Mouse (Mus musculus) splenic B cell, adult 2 months (primary cell): ENCODE measurements around the gene Gm3238.
"Not testable (repeated sequence)": the region's sequence is repeated elsewhere in the genome, so short reads cannot be mapped to it uniquely, and the experiment has no call there.

Experiments
- DNase-seq: peaks from one replicate; pipeline ENCODE4 v3.0.0-alpha.2; 2011; ENCODE audit warnings: low read depth, low spot score
- H3K27me3 ChIP-seq: 2 replicates; pipeline ENCODE4 v1.6.1; 2012; ENCODE audit warnings: mild to moderate bottlenecking, low read length, moderate library complexity, mixed read lengths; ENCODE audit not compliant: control insufficient read depth, poor library complexity, insufficient read depth, severe bottlenecking
- H3K36me3 ChIP-seq: 2 replicates; pipeline ENCODE4 v1.6.1; 2012; ENCODE audit warnings: mild to moderate bottlenecking, low read length, moderate library complexity, mixed read lengths; ENCODE audit not compliant: control insufficient read depth, poor library complexity, insufficient read depth, severe bottlenecking

Gene Gm3238

DNA sequence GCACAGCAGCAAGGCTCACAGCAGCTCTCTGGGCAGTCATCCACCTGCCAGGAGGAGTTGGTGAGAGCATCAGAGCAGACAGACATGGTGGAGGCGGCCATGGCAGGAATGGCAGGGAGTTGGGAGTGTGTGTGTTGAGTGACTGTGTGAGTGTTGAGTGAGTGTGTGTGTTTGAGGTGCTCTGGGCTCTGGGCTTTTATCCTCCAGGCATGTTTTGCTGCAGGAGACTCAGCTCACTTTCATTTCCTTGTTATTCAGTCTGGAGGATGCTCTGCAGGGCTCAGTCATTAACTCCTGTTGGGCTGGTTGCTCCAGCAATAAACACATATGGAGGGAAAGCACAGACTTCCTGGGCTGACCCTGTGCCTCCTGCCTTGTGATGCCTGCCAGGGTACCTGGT lies 5.7 kb upstream of the Gm3238 start, which contains the start of gene Gm7138:
Gene Gm7138 (minus strand): TSS at position 101 of the 400 bp plus-strand sequence.
- H3K36me3 ChIP-seq, H3K27me3 ChIP-seq, DNase-seq: not testable (repeated sequence)

- not testable (repeated sequence) for H3K36me3 ChIP-seq, H3K27me3 ChIP-seq, DNase-seq
Measured at GRCm38 (mm10) chr10:77772142-77772541, 1.0 kb upstream of the Gm3238 start.

- H3K27me3 ChIP-seq = no peaks in the 10 kb centered on the region
- no peak for DNase-seq
- H3K36me3 ChIP-seq = no peaks in the 10 kb centered on the region
Measured at GRCm38 (mm10) chr10:77769727-77770126, 1.4 kb downstream of the Gm3238 start.

GRCm38 (mm10) chr10:77759582-77759981 lies 11.5 kb downstream of the Gm3238 start, which contains the start of gene Gm3233:
Gm3233 (minus strand) TSS chr10:77759682.
- H3K27me3 ChIP-seq, DNase-seq, H3K36me3 ChIP-seq: not testable (repeated sequence)

DNA sequence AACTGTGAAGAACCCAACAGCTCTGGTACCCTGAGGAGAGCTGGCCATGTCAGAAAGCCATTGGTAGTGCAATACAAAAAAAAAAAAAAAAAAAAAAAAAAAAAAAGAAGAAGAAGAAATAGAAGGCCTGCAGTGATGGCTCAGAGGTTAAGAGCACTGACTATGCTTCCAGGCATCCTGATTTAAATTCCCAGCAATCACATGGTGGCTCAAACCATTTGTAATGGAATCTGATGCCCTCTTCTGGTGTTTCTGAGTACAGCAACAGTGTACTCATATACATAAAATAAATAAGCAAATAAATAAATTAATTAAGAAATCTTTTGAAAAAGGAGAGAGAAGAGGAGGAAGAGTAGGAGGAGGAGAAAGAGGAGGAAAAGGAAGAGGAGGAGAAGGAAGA lies 17.7 kb downstream of the Gm3238 start:
- DNase-seq = peak; percentile 13
- no peaks in the 10 kb centered on the region for H3K36me3 ChIP-seq
- H3K27me3 ChIP-seq = no peaks in the 10 kb centered on the region

DNA sequence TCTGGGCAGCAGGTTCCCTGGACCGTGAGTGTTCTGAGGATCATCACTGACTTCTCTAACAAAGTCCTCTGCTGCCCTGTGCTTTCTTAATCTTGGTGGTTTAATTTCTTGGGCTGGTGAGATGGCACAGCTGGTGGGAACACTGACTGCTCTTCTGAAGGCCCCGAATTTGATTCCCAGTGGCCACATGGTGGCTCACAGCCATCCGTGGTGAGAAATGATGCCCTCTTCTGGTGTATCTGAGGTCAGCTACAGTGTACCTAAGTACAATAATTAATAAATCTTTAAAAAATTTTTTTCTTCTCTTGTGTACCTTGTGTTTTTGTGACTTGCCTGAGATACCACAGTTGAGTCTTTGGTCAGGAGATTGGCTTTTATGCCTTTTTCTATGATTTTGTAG lies 18.8 kb downstream of the Gm3238 start:
- H3K27me3 ChIP-seq, H3K36me3 ChIP-seq: not testable (repeated sequence)
- DNase-seq = peak; percentile 15

DNA sequence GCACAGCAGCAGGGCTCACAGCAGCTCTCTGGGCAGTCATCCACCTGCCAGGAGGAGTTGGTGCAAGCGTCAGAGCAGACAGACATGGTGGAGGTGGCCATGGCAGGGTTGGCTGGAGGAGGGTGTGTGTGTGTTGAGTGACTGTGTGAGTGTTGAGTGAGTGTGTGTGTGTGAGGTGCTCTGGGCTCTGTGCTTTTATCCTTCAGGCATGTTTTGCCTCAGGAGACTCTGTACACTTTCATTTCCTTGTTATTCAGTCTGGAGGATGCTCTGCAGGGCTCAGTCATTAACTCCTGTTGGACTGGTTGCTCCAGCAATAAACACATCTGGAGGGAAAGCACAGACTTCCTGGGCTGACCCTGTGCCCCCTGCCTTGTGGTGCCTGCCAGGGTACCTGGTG lies 19.9 kb downstream of the Gm3238 start, which contains the start of gene Gm9736:
Gene Gm9736 (minus strand): TSS at position 101 of the 400 bp plus-strand sequence.
- DNase-seq, H3K36me3 ChIP-seq, H3K27me3 ChIP-seq: not testable (repeated sequence)

DNA sequence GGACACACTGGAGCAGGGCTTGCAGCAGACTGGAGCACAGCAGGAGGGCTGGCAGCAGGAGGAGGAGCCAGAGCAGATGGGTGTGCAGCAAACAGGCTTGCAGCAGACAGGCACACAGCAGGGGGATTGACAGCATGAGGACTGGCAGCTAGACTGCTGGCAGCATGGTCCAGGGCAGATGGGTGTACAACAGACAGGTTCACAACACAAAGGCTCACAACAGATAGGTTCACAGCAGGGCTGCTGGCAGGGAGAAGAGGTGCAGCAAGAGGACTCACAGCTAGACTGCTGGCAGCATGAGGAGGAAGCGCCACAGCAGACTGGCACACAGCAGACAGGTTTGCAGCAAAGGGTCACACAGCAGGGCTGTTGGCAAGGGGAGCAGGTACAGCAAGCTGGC lies 20.4 kb downstream of the Gm3238 start:
- not testable (repeated sequence) for DNase-seq, H3K36me3 ChIP-seq, H3K27me3 ChIP-seq

DNA sequence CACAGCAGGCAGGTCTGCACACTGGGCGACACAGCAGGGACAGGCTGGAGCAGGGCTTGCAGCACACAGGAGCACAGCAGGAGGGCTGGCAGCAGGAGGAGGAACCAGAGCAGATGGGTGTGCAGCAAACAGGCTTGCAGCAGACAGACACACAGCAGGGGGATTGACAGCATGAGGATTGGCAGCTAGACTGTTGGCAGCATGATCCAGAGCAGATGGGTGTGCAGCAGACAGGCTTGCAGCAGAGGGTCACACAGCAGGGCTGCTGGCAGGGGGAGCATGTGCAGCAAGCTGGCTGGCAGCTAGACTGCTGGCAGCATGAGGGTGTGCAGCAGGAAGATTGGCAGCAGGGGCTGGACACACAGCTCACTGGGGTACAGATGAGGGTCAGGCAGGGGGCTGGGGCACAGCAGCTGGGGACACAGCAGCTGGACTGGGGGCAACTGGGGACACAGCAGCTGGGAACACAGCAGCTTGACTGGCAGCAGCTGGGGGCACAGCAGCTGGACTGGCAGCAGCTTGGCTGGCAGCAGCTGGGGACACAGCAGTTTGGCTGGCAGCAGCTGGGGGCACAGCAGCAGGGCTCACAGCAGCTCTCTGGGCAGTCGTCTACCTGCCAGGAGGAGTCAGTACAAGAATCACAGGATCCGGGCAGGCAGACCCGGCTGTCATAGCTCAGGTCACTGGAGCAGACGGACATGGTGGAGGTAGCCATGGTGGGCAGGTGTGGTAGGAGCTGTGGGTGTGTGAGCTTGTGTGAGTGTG lies 29.0 kb downstream of the Gm3238 start, which contains the start of gene Gm18596:
Gene Gm18596 (minus strand): TSS at position 715 of the 765 bp plus-strand sequence.
- not testable (repeated sequence) for H3K36me3 ChIP-seq, DNase-seq

DNA sequence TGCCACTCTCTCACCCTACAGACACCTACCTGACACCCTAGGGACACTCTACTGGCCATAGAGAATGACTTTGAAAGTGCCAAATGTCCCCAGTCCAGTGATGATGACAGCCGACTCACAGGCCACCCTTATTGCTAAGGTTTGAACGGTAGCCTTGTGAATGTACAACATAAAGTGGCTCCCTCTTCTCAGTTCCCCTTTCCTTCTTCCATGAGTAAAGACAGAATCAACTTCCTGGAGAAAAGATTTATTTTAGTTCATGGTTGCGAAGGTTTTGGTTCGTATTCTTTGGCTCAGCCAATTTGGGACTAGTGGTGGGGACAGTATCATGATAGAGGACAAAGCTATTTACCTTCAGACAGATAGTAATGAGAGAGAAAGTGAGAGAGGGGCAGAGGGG lies 32.2 kb downstream of the Gm3238 start:
- no peak for DNase-seq
- Histone ChIP-seq H3K27me3 (no peaks in the 10 kb centered on the region), H3K36me3 (no peaks in the 10 kb centered on the region)

More for the DNA sequence above, 29.0 kb downstream of the Gm3238 start, which contains the start of gene Gm18596:
- H3K27me3 ChIP-seq = not testable (repeated sequence)

- Histone ChIP-seq H3K27me3 (no peaks in the 10 kb centered on the region), H3K36me3 (no peaks in the 10 kb centered on the region)
- DNase-seq = no peak
Measured at GRCm38 (mm10) chr10:77735928-77736327, 35.2 kb downstream of the Gm3238 start.

GRCm38 (mm10) chr10:77729241-77729640 lies 41.9 kb downstream of the Gm3238 start:
- Histone ChIP-seq H3K27me3 (no peaks in the 10 kb centered on the region), H3K36me3 (no peaks in the 10 kb centered on the region)
- DNase-seq = peak; percentile 26

GRCm38 (mm10) chr10:77728280-77728679 lies 42.8 kb downstream of the Gm3238 start:
- Histone ChIP-seq H3K27me3 (no peaks in the 10 kb centered on the region), H3K36me3 (no peaks in the 10 kb centered on the region)
- no peak for DNase-seq

DNA sequence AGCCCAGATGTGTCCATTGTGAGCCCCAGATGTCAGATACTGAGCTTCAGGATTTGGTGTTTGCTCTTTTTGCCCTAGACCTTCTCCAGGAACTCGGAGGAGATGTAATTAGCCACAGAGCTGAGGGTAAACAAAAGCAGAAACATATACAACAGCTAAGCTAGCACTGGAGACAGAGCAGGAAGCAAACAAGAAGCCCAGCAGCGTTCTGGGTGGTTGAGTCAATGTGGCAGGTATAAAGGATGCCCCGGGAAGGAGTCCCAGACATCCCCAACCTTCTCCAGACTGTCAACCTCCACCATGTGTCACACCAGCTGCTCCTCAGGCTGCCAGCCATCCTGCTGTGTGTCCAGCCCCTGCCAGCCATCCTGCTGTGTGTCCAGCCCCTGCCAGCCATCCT lies 44.9 kb downstream of the Gm3238 start, which contains the start of gene Gm10100:
Gene Gm10100 (plus strand): TSS at position 301 of the 400 bp plus-strand sequence.
- Histone ChIP-seq H3K36me3 (no peaks in the 10 kb centered on the region), H3K27me3 (no peaks in the 10 kb centered on the region)
- no peak for DNase-seq

DNA sequence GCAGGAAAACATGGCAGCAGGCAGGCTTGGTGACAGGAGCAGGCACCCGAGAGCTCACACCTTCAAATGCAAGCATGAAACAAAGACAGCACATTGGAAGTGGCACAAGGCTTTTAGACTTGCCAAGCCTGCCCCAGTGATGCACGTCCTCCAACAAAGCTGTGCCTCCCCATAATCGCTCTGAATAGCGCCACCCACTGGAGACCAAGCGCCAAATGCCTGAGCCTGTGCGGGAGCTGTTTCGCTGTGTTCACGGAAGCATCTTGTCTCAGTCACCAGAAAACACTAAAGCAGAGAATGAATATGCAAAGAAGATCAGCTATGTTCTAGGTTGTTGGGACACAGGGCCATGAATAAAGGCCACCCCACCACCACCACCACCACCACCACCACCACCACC lies 46.3 kb downstream of the Gm3238 start:
- no peak for DNase-seq
- no peaks in the 10 kb centered on the region for H3K36me3 ChIP-seq
- no peaks in the 10 kb centered on the region for H3K27me3 ChIP-seq
